Mouse (Mus musculus) embryonic facial prominence, embryonic 12.5 days (tissue): ENCODE measurements around the gene Rftn2. TPM values are rescaled to one million over a fixed set of nuclear protein-coding genes. Genes with fewer than 3 reads are reported as not detected.
A peak's percentile ranks its signal among the peaks of the same experiment; 100 is the strongest.

ENCODE experiments used
- ATAC-seq: fragments of 200-750 bp; cut with Nextera tagmentation; 2 replicates; pipeline ENCODE4 v1.8.0; 2017; ENCODE audit not compliant: insufficient number of reproducible peaks, insufficient read depth, low FRiP score, low TSS enrichment
- H3K27ac ChIP-seq: fragments of 300-500 bp; sonication (generic); 2 replicates; pipeline ENCODE4 v1.5.1; 2016; ENCODE audit warnings: mild to moderate bottlenecking
- H3K27me3 ChIP-seq: fragments of 300-500 bp; sonication (generic); 2 replicates; pipeline ENCODE4 v1.6.1; 2016; ENCODE audit warnings: mild to moderate bottlenecking, moderate library complexity
- H3K36me3 ChIP-seq: fragments of 300-500 bp; sonication (generic); 2 replicates; pipeline ENCODE4 v1.6.1; 2016; ENCODE audit warnings: mild to moderate bottlenecking
- H3K4me1 ChIP-seq: fragments of 300-500 bp; sonication (generic); 2 replicates; pipeline ENCODE4 v1.6.1; 2016
- H3K4me2 ChIP-seq: fragments of 300-500 bp; sonication (generic); replicated peaks from 2 replicates; pipeline ENCODE4 v1.6.1; 2016; ENCODE audit warnings: mild to moderate bottlenecking, moderate library complexity
- H3K4me3 ChIP-seq: fragments of 300-500 bp; sonication (generic); 2 replicates; pipeline ENCODE4 v1.5.1; 2016; ENCODE audit warnings: mild to moderate bottlenecking
- H3K9ac ChIP-seq: fragments of 300-500 bp; sonication (generic); 2 replicates; pipeline ENCODE4 v1.6.1; 2016; ENCODE audit warnings: mild to moderate bottlenecking, moderate library complexity
- H3K9me3 ChIP-seq: fragments of 300-500 bp; sonication (generic); 2 replicates; pipeline ENCODE4 v1.6.1; 2016; ENCODE audit warnings: mild to moderate bottlenecking, moderate library complexity
- whole genome bisulfite sequencing: fragments of 180-500 bp; shearing (Covaris S2); methylation state at CpG from one replicate; pipeline ENCODE4 v1.1.7; 2016; 5-methylcytosine and 5-hydroxymethylcytosine counted together
- polyA plus RNA-seq: library from polyadenylated mRNA; unstranded; fragments of >200 nt; fragmentation: Nextera tagmentation; extraction: Ambion mirVana; gene quantifications from 2 replicates; pipeline ENCODE4 v1.2.1, GENCODE M21; 2016

The Rftn2 gene
- polyA plus RNA-seq, 1 experiment from 2014 or later, result 27.9 TPM

GRCm38 (mm10) chr1:55208500-55209140 is 18.0 kb downstream of the Rftn2 start:
- Histone ChIP-seq H3K27me3 (no peaks in the 10 kb centered on the region), H3K36me3 (peaks cover 5% of the 10 kb centered on the region; the same call in 1 of the 2 replicates), H3K4me1 (peaks cover 16% of the 10 kb centered on the region; the same call in 1 of the 2 replicates), H3K4me2 (no peak overlapping the region), H3K27ac (no peak overlapping the region), H3K9me3 (no peaks in the 10 kb centered on the region), H3K4me3 (no peak overlapping the region), H3K9ac (no peak overlapping the region)
- 65% methylated on average over 5 of the region's 5 CpGs for WGBS
- ATAC-seq, result no peak

- Histone ChIP-seq H3K4me3 (no peak overlapping the region), H3K27ac (no peak overlapping the region), H3K36me3 (peaks cover 7% of the 10 kb centered on the region; the same call in 1 of the 2 replicates), H3K4me1 (peaks cover 16% of the 10 kb centered on the region; the same call in 1 of the 2 replicates), H3K27me3 (no peaks in the 10 kb centered on the region), H3K9me3 (no peaks in the 10 kb centered on the region), H3K4me2 (no peak overlapping the region), H3K9ac (no peak overlapping the region)
- ATAC-seq, result no peak
- WGBS, result 89% methylated on average over 6 of the region's 6 CpGs
These were observed 19.0 kb downstream of the Rftn2 start for GRCm38 (mm10) chr1:55207561-55207960.

- Histone ChIP-seq H3K4me1 (peaks cover 19% of the 10 kb centered on the region), H3K4me2 (no peak overlapping the region), H3K27ac (no peak overlapping the region), H3K9ac (no peak overlapping the region), H3K9me3 (no peaks in the 10 kb centered on the region), H3K36me3 (peaks cover 9% of the 10 kb centered on the region), H3K27me3 (no peaks in the 10 kb centered on the region), H3K4me3 (no peak overlapping the region)
- 50% methylated on average over 5 of the region's 5 CpGs for WGBS
- no peak for ATAC-seq
These were observed 20.7 kb downstream of the Rftn2 start for GRCm38 (mm10) chr1:55205808-55206327.

GRCm38 (mm10) chr1:55201850-55202752 is 24.5 kb downstream of the Rftn2 start:
- ATAC-seq, result no peak
- no peak overlapping the region for H3K4me2 ChIP-seq
- no peaks in the 10 kb centered on the region for H3K9me3 ChIP-seq
- H3K4me3 ChIP-seq, result no peak overlapping the region
- H3K27me3 ChIP-seq, result no peaks in the 10 kb centered on the region
- WGBS, result 59% methylated on average over 18 of the region's 18 CpGs
- peaks cover 14% of the 10 kb centered on the region; the same call in 1 of the 2 replicates for H3K4me1 ChIP-seq
- H3K27ac ChIP-seq, result peak overlapping the region; percentile 63; the same call in 1 of the 2 replicates
- peaks cover 9% of the 10 kb centered on the region for H3K36me3 ChIP-seq
- H3K9ac ChIP-seq, result no peak overlapping the region

- 43% methylated on average over 3 of the region's 3 CpGs for WGBS
- Histone ChIP-seq H3K9me3 (no peaks in the 10 kb centered on the region), H3K4me2 (no peak overlapping the region), H3K36me3 (peaks cover 8% of the 10 kb centered on the region), H3K9ac (no peak overlapping the region), H3K4me3 (no peak overlapping the region), H3K27ac (no peak overlapping the region), H3K4me1 (peaks cover 19% of the 10 kb centered on the region), H3K27me3 (no peaks in the 10 kb centered on the region)
- ATAC-seq, result no peak
These were observed 27.9 kb downstream of the Rftn2 start for GRCm38 (mm10) chr1:55198719-55199118.

- no peak for ATAC-seq
- H3K27me3 ChIP-seq, result no peaks in the 10 kb centered on the region
- H3K9ac ChIP-seq, result no peak overlapping the region
- no peaks in the 10 kb centered on the region for H3K9me3 ChIP-seq
- H3K4me1 ChIP-seq, result peaks cover 22% of the 10 kb centered on the region
- no peak overlapping the region for H3K27ac ChIP-seq
- WGBS, result 54% methylated on average over 6 of the region's 6 CpGs
- H3K4me2 ChIP-seq, result no peak overlapping the region
- H3K4me3 ChIP-seq, result no peak overlapping the region
- H3K36me3 ChIP-seq, result peaks cover 3% of the 10 kb centered on the region; the same call in 1 of the 2 replicates
These were observed 30.1 kb downstream of the Rftn2 start for GRCm38 (mm10) chr1:55196327-55197003.

GRCm38 (mm10) chr1:55195021-55195420 is 31.6 kb downstream of the Rftn2 start:
- H3K4me1 ChIP-seq, result peaks cover 22% of the 10 kb centered on the region; the same call in 1 of the 2 replicates
- no peak overlapping the region for H3K4me3 ChIP-seq
- H3K36me3 ChIP-seq, result peaks cover 5% of the 10 kb centered on the region; the same call in 1 of the 2 replicates
- H3K27me3 ChIP-seq, result no peaks in the 10 kb centered on the region
- 61% methylated on average over 4 of the region's 4 CpGs for WGBS
- H3K9ac ChIP-seq, result no peak overlapping the region
- H3K27ac ChIP-seq, result no peak overlapping the region
- no peak overlapping the region for H3K4me2 ChIP-seq
- H3K9me3 ChIP-seq, result no peaks in the 10 kb centered on the region
- ATAC-seq, result no peak

- Histone ChIP-seq H3K27ac (no peak overlapping the region), H3K36me3 (peaks cover 5% of the 10 kb centered on the region; the same call in 1 of the 2 replicates), H3K4me2 (no peak overlapping the region)
These were observed 32.3 kb downstream of the Rftn2 start for GRCm38 (mm10) chr1:55194064-55194915.

GRCm38 (mm10) chr1:55193316-55193715 is 33.3 kb downstream of the Rftn2 start:
- ATAC-seq, result peak; percentile 72; the same call in 1 of the 2 replicates
- H3K4me1 ChIP-seq, result peaks cover 18% of the 10 kb centered on the region; the same call in 1 of the 2 replicates
- H3K4me3 ChIP-seq, result no peak overlapping the region
- 17% methylated on average over 2 of the region's 2 CpGs for WGBS
- H3K9ac ChIP-seq, result no peak overlapping the region
- peak overlapping the region; percentile 78 for H3K27ac ChIP-seq
- no peak overlapping the region for H3K4me2 ChIP-seq
- no peaks in the 10 kb centered on the region for H3K9me3 ChIP-seq
- no peaks in the 10 kb centered on the region for H3K27me3 ChIP-seq
- peaks cover 5% of the 10 kb centered on the region; the same call in 1 of the 2 replicates for H3K36me3 ChIP-seq

More at GRCm38 (mm10) chr1:55194064-55194915, 32.3 kb downstream of the Rftn2 start:
- no peaks in the 10 kb centered on the region for H3K27me3 ChIP-seq
- H3K9me3 ChIP-seq, result no peaks in the 10 kb centered on the region
- no peak for ATAC-seq
- WGBS, result 40% methylated on average over 19 of the region's 19 CpGs
- peaks cover 22% of the 10 kb centered on the region; the same call in 1 of the 2 replicates for H3K4me1 ChIP-seq
- H3K4me3 ChIP-seq, result no peak overlapping the region
- no peak overlapping the region for H3K9ac ChIP-seq

- WGBS, result 45% methylated on average over 3 of the region's 3 CpGs
- H3K9ac ChIP-seq, result no peak overlapping the region
- no peak for ATAC-seq
- no peak overlapping the region for H3K4me2 ChIP-seq
- H3K4me3 ChIP-seq, result no peak overlapping the region
- no peaks in the 10 kb centered on the region for H3K27me3 ChIP-seq
- H3K27ac ChIP-seq, result peak overlapping the region; percentile 78
- peaks cover 5% of the 10 kb centered on the region; the same call in 1 of the 2 replicates for H3K36me3 ChIP-seq
- H3K4me1 ChIP-seq, result peaks cover 18% of the 10 kb centered on the region; the same call in 1 of the 2 replicates
- no peaks in the 10 kb centered on the region for H3K9me3 ChIP-seq
These were observed 33.8 kb downstream of the Rftn2 start for GRCm38 (mm10) chr1:55192824-55193223.
